Mouse (Mus musculus): ENCODE results near the gene Sh3bgrl2.

GRCm38 (mm10) chr9:83679626-83680025 lies 131.5 kb downstream of the Sh3bgrl2 start:
- TF ChIP-seq CTCF (conservative IDR thresholded peaks at IDR 0.05; ENCODE audit: insufficient read depth, insufficient read length, low read depth, low read length) (no peak), POLR2A (IDR thresholded peaks at IDR 0.05; ENCODE audit: low read depth, low read length) (no peak)
